Mouse (Mus musculus) cerebellum, adult 2 months (tissue): ENCODE measurements around the gene Polr2f. TPM values are rescaled to one million over a fixed set of nuclear protein-coding genes. Genes with fewer than 3 reads are reported as not detected.
A peak's percentile ranks its signal among the peaks of the same experiment; 100 is the strongest.

Experiments used
- DNase-seq, 2 experiments: peaks; one replicate each; pipeline ENCODE4 v3.0.0; 2021
- H3K27ac ChIP-seq: fragments of 200-500 bp; 2 replicates; pipeline ENCODE4 v1.5.1; 2012; ENCODE audit warnings: low read length, control low read depth, inconsistent platforms; ENCODE audit not compliant: insufficient read depth
- H3K27me3 ChIP-seq: fragments of 200-500 bp; 2 replicates; pipeline ENCODE4 v1.6.1; 2012; ENCODE audit warnings: inconsistent platforms, mild to moderate bottlenecking, low read length, moderate library complexity; ENCODE audit not compliant: control insufficient read depth, insufficient read depth
- H3K4me1 ChIP-seq: fragments of 200-500 bp; 2 replicates; pipeline ENCODE4 v1.6.1; 2011; ENCODE audit warnings: low read length; ENCODE audit not compliant: control insufficient read depth, insufficient read depth
- H3K4me3 ChIP-seq: fragments of 200-500 bp; replicated peaks from 2 replicates; pipeline ENCODE3; 2011; ENCODE audit warnings: mild to moderate bottlenecking, low read depth, low read length, control low read depth; ENCODE audit not compliant: insufficient read depth
- CTCF ChIP-seq: fragments of 200-500 bp; IDR thresholded peaks from 2 replicates; pipeline ENCODE4 v1.5.1; 2011; ENCODE audit warnings: low read depth, mild to moderate bottlenecking, control low read depth, low read length, moderate library complexity, borderline replicate concordance; ENCODE audit not compliant: insufficient read depth
- POLR2A ChIP-seq: fragments of 200-500 bp; IDR thresholded peaks from 2 replicates; pipeline ENCODE4 v1.6.1; 2011; ENCODE audit warnings: low read length, control low read depth, borderline replicate concordance; ENCODE audit not compliant: insufficient read depth
- WGBS: fragments of 180-500 bp; shearing (Covaris S2); methylation state at CpG from one replicate; pipeline ENCODE4 v1.1.7; 2018; 5-methylcytosine and 5-hydroxymethylcytosine counted together
- polyA plus RNA-seq: library from polyadenylated mRNA; depleted of rRNA; stranded (reverse); fragments of >200 nt; gene quantifications from 2 replicates; pipeline ENCODE4 v1.2.3, GENCODE M21; 2012

Polr2f gene
- polyA plus RNA-seq, 1 experiment, result 110 TPM

DNA sequence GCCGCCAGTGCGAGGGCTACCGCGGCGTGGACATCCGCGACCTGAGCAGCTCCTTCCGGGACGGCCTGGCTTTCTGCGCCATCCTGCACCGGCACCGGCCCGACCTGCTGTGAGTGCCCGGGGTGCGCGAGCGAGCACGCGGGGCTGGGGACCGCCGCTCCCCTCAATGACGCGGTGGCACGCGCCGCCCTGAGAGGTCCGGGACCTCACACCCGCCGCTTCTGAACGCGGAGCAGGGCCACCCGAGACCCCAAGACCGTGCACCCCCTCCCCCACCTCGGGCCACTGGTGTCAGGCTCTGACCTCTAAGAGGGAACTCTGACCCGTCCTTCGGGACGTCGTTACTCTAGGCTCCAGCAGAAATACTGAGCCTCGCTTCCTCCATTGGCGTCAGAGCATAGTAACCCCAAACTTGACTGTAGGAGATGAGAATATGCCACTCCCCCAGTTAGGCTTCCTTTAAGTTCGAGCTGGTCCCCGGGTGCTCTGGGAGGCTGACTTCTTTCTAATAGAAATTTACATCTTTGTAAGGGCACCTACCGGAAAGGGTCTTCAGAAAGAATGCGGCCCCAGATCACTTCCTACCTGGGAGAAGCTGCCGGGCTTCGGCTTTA, 31.4 kb upstream of the Polr2f start:
- Histone ChIP-seq H3K4me3 (peak overlapping the region; percentile 60), H3K27me3 (no peaks in the 10 kb centered on the region), H3K27ac (peak overlapping the region; percentile 66; the same call in 1 of the 2 replicates), H3K4me1 (peaks cover 9% of the 10 kb centered on the region)
- DNase-seq, result no peak
- under 1% methylated on average over 46 of the region's 46 CpGs for WGBS
- TF ChIP-seq POLR2A (no peak), CTCF (no peak)

DNA sequence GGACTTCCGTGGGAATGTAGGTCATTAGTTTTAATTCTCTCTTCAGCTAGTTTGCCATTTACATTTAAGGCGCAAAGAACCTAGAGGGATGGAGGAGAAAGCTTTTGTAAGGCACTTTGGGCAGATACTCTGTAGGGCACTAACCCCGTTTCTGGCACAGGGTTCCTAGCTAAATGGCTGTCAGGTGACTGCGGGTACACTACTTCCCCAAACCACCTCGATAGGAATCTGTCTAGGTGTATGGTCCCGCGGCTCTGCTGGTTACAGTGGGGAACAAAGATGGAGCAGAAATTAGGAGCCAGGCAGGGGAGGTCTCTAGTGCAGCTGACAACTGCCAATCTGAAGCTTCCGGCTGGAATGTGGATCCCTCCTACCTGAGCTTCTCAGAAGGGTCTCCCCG, 30.8 kb upstream of the Polr2f start:
- peak overlapping the region; percentile 60 for H3K4me3 ChIP-seq
- H3K27ac ChIP-seq, result no peak overlapping the region
- TF ChIP-seq POLR2A (no peak), CTCF (no peak)
- WGBS, result 13% methylated on average over 9 of the region's 9 CpGs
- peaks cover 9% of the 10 kb centered on the region for H3K4me1 ChIP-seq
- no peak for DNase-seq
- H3K27me3 ChIP-seq, result no peaks in the 10 kb centered on the region

- Histone ChIP-seq H3K27ac (no peak overlapping the region), H3K4me3 (peak overlapping the region; percentile 60), H3K27me3 (no peaks in the 10 kb centered on the region), H3K4me1 (peaks cover 9% of the 10 kb centered on the region)
- TF ChIP-seq CTCF, result no peak
- TF ChIP-seq POLR2A, result no peak
- no peak for DNase-seq
- 26% methylated on average over 2 of the region's 2 CpGs for WGBS
Observed at GRCm38 (mm10) chr15:79110528-79110927, 30.3 kb upstream of the Polr2f start.

GRCm38 (mm10) chr15:79111774-79112173, 29.0 kb upstream of the Polr2f start:
- 63% methylated on average over 4 of the region's 4 CpGs for WGBS
- DNase-seq, result no peak
- TF ChIP-seq CTCF (no peak), POLR2A (no peak)

GRCm38 (mm10) chr15:79115276-79115675, 25.5 kb upstream of the Polr2f start:
- 54% methylated on average over 5 of the region's 5 CpGs for WGBS
- peaks cover 9% of the 10 kb centered on the region for H3K4me1 ChIP-seq
- no peaks in the 10 kb centered on the region for H3K27me3 ChIP-seq
- no peak overlapping the region for H3K27ac ChIP-seq
- no peak for DNase-seq
- TF ChIP-seq POLR2A, result no peak
- TF ChIP-seq CTCF, result no peak
- H3K4me3 ChIP-seq, result no peak overlapping the region

More at GRCm38 (mm10) chr15:79111774-79112173, 29.0 kb upstream of the Polr2f start:
- peaks cover 9% of the 10 kb centered on the region for H3K4me1 ChIP-seq
- H3K4me3 ChIP-seq, result no peak overlapping the region
- H3K27me3 ChIP-seq, result no peaks in the 10 kb centered on the region
- H3K27ac ChIP-seq, result no peak overlapping the region

DNA sequence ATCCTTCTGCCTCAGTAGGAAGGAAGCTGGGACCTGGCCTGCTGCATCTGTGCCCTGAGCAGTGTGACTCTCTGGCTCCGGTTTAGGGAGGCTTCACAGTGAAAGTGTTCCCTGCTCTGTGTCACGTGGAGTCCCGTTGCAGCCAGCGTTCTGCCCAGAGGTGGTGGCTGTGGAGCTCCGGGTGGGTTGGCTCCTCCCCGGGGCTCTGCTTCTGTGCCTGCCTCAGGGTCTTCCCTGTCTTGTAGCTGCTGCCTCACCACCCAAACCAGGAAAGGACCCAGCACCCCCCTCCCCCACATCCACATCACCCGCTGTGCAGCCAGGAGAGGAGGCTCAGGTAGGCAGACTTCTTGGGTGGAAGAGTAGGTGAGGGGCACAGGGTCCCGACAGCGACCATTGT, 21.3 kb upstream of the Polr2f start:
- WGBS, result 78% methylated on average over 9 of the region's 9 CpGs
- H3K4me3 ChIP-seq, result no peak overlapping the region
- H3K4me1 ChIP-seq, result no peaks in the 10 kb centered on the region
- no peak for TF ChIP-seq POLR2A
- TF ChIP-seq CTCF, result no peak
- H3K27ac ChIP-seq, result no peak overlapping the region
- no peaks in the 10 kb centered on the region for H3K27me3 ChIP-seq
- DNase-seq, result no peak

- H3K27me3 ChIP-seq, result no peaks in the 10 kb centered on the region
- 40% methylated on average over 4 of the region's 4 CpGs for WGBS
- H3K27ac ChIP-seq, result no peak overlapping the region
- H3K4me3 ChIP-seq, result no peak overlapping the region
- DNase-seq, result no peak
- H3K4me1 ChIP-seq, result no peaks in the 10 kb centered on the region
- TF ChIP-seq POLR2A (no peak), CTCF (no peak)
Observed at GRCm38 (mm10) chr15:79122119-79122518, 18.7 kb upstream of the Polr2f start.

- no peak for DNase-seq
- Histone ChIP-seq H3K27ac (no peak overlapping the region), H3K4me1 (no peaks in the 10 kb centered on the region), H3K4me3 (no peak overlapping the region), H3K27me3 (no peaks in the 10 kb centered on the region)
- WGBS, result 76% methylated on average over 13 of the region's 13 CpGs
- no peak for TF ChIP-seq POLR2A
- TF ChIP-seq CTCF, result no peak
Observed at GRCm38 (mm10) chr15:79122546-79122945, 18.3 kb upstream of the Polr2f start.

- no peak for DNase-seq
- Histone ChIP-seq H3K4me3 (no peak overlapping the region), H3K27ac (no peak overlapping the region), H3K27me3 (no peaks in the 10 kb centered on the region), H3K4me1 (no peaks in the 10 kb centered on the region)
- WGBS, result 86% methylated on average over 6 of the region's 6 CpGs
- TF ChIP-seq POLR2A, result no peak
- TF ChIP-seq CTCF, result no peak
Observed at GRCm38 (mm10) chr15:79123751-79124150, 17.1 kb upstream of the Polr2f start.
